Mouse (Mus musculus) liver, adult (tissue): Measurements from ENCODE around the gene Pik3c2g.

ENCODE experiments used
- GATA4 ChIP-seq: IDR thresholded peaks from 2 replicates; pipeline ENCODE4 v1.6.1; 2014; ENCODE audit warnings: mild to moderate bottlenecking, low read length; ENCODE audit not compliant: insufficient replicate concordance

The Pik3c2g gene

DNA sequence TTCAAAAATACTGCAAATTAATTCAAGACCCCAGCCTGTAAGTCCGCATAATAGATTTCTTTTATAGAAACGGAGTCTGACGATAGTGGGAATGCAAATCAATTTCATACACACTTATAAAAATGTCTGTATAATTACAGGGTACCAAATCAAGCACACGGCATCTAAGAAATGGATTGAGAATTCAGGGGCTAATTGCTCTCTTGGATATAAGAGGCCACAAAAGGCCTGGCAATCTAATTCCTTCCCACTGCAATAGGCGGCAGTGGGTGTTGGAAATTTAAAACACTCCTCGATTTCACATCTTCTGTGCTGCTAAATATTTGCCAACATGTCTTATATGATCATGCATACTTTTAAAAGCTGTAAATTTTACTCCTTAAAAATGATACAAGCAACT, 402.1 kb downstream of the Pik3c2g start:
- no peak for TF ChIP-seq GATA4

- no peak for TF ChIP-seq GATA4
Observed at GRCm38 (mm10) chr6:139989597-139989996, 402.6 kb downstream of the Pik3c2g start.

DNA sequence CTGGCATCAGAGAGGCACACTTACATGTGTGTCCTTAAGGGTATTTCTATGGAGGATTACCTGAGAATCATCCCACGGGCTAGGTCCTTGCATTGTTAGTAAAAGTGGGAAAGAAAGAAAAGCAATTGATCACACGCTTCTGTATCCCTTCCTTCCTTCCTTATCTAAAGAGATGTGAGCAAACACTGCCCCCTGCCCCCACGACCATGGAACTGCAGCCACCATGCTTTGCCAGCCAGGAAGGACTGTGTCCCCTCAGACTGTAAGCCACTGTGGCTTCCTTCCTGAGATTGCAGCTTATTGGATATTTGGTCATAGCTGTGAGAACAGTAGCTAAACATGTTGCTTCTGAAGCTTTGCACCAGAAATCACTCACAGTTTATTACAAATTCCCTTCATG, 418.2 kb downstream of the Pik3c2g start:
- no peak for TF ChIP-seq GATA4
